Mouse (Mus musculus): ENCODE measurements around the gene Fli1.

The Fli1 gene

DNA sequence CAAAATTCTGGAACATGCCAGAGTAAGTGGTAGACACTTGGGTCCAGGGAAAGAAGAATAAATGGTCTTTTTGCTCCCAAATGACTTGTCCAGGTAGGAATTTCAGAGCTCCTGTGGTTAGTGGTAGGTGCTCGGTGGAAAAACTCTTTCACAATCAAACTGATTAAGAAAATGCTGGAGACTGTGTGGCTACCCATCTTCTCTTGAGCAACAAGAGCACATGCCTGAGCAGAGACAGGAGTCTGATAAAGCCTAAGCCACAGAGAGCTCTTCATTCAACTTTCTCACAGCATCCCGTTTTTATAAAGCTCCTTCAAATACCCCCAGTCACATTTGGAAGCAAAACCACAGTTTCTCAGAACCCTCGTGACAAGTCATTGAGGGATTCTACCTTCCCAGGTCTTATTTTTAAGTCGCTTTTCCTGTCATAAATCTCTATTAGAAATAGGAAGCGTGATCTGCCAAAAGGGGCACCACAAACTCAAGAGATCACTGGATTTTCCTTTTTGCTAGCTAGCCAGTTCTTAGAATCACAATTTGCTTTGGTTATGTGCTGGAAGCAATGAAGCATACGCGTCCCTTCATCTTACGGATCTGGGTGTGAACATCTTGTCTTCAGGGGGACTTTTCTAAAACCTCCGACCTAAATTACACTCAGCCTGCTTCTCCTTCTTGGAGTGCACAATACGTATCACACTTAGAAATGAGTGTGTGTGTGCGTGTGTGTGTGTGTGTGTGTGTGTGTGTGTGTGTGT lies 40.2 kb downstream of the Fli1 start:
- peak; percentile 49 for DNase-seq (ENCODE audit: low read depth)

DNA sequence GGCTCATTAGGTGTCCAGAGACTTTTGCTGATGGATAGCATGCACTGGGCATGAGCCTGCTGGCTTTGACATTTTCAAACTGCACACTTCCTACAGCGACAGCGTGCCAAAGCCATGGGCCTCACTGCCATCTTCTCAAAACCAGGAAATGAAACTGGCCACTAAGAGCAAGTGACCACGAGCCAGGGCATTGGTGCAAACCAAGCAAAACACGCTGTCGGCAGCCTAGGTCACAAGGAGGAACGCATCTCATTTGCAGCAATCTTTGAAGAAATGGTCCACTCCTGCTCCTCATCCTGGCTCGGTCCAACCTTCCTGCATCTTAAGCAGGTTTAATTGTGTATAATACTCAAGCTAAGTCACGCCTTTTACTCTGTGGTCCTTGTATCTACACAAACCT lies 41.8 kb downstream of the Fli1 start:
- peak; percentile 34 for DNase-seq (ENCODE audit: low read depth)

DNA sequence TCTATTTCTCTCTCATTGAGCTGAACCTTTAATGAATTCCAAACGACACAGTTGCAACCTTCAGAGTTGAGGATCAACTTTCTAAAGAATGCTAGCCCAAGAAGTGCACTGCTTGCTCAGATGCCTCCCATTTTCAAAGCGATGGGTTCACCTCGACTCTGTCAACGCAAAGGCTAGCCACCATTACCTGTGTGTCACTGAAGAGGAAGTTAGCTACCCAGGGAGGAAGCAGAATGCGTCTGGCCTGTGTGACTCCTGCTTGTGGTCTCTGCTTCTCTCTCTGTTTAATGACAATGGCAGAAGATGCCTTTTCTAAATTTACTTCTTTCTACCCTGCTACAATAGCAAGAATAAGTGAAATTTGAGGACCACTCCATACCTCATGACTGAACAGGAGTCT lies 42.6 kb downstream of the Fli1 start:
- DNase-seq (ENCODE audit: low read depth), result peak; percentile 82

DNA sequence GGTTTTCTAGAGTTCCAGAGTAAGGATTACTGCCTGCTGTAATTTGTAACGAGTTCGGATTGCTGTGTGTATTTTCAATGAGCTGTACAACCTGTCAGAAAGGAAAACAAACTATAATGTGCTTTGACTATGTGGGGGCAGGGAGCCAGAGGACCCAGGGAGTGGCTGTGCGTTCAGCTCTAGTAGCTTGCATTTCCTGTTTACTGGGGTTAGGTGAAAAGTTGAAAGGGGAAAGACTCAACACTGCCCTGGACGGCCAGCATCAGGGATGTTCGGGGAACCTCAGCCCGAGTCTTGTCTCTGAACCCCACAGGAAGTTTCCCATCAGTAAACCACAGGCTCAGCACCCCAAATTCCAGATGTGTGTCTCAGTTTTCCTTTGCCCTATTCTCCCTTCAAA lies 43.2 kb downstream of the Fli1 start:
- peak; percentile 77 for DNase-seq (ENCODE audit: low read depth)

DNA sequence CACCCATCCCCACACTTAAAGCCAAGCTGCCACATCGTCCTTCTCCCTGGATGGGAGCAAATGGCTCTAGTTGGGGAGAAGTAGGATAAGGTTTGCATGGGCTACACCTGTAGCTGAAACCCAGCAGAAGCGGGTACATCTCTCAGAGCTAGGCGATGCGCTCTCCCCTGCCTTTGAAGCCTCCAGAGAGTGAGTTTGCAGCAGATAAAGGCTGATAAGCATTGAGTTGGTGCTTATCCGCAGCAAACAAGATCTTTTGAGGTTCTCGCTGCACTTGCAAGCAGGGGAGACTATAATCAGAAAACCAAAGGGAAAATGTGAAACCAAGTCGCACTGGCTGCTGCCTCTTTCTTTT lies 47.0 kb downstream of the Fli1 start:
- DNase-seq (ENCODE audit: low read depth), result peak; percentile 88

DNA sequence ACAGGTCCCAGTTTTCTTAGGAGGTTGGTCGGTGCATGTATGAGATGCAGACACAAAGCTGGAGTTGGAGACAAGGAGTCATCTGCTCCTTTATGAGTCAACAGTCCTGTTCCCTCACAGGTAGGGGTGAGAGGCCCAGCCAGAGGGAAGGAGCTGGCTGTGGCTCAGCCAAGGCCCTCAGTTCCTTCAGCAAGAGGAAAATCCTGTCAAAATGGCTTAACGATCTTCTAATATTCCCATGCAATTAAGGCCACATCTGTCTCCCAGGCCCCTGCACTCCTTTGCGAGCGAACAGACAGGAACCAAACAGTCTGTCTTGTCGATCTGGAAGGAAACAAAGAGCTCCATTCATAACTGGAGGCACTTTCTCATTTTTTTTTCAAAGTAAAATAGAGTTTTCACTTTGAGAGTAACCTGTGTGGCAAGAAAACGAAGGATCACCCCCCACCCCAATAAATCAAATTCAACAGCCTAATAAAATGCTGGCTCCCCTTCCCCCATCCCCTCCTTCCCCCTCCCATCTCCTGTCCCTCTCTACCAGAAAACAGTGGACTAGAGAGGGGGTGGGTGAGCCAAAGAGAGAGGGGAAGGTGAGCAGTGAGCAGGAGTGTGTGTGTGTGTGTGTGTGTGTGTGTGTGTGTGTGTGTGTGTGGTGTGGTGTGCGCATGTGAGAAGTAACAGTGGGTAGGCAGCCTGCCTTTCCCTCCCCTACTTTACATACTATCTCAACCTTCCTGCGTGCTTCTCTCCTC lies 47.6 kb downstream of the Fli1 start:
- DNase-seq (ENCODE audit: low read depth), result peak; percentile 47

DNA sequence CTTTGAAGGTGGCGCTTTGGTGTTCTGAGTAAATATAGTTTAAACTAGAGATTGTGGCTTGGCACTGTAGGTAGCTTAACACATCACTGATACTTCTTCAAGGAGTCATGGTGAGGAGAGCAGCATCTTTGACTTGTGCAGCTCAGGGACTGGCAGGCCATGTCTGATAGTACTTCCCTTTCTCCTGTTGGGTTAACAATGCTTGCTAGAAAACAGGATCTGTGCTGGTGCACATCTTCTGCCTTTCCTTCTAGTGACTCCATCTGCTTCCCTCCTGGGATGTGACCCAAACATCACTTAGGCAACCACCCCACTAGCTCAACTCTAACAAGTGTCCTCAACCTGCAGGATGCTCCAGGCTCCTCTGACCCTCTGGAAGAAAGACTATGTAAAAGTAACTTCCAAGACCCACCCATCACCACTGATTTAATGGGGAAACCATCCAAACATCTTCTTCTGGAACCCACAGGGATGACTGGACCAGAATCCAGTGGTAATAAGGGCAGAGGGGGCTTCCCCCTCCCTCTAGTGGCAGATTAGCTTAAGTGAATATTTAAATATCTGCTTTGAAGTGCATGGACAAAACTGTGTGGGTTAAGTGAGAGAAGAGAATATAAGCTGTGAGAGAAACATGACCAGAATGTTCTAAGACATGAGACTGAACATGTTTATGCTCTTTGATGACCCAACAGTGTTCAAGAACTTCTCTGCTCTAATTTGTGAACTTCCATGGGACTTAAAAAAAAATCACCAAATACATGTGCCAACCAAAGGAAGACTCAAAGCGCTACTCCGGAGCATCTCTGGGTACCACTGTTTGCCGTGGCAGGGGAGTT lies 48.9 kb downstream of the Fli1 start:
- peak; percentile 45 for DNase-seq (ENCODE audit: low read depth)

DNA sequence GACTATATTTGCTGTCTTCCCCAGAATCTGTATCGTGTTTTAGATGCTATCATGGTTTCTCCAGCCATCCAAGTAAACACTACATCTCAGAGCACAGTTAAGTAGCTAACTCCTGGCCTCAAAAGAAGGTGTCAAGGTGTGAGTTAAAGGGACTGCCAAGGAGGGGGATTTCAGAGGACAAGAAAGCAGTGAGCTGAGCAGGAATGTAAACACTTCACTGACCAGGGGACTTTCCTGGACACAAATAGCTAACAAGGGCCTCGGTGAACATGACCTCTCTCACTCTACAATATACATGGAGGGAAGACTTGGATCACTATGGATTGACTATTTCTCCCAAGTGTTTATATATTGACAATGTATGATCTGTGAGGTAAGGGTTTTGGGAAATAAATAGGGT lies 49.9 kb downstream of the Fli1 start:
- no peak for DNase-seq (ENCODE audit: low read depth)

DNA sequence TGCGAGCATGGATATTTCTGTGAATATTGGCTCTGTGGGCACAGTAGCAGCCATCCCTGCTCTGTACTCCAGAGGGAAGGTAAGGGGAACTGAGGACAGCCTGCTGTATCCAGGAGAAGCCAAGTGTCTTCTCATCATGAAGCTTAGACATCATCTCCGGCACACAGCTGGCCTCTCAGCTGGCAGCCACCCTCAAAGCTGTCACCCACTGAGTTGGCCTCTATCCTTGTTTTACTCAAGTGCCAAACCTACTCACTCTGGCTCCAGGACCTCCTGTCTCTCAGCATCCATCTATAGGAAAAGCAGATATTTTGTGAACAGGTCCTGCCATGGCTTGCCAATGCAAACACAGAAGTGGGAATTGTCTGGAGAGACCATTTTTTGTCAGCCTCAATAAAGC lies 51.2 kb downstream of the Fli1 start:
- DNase-seq (ENCODE audit: low read depth), result no peak

DNA sequence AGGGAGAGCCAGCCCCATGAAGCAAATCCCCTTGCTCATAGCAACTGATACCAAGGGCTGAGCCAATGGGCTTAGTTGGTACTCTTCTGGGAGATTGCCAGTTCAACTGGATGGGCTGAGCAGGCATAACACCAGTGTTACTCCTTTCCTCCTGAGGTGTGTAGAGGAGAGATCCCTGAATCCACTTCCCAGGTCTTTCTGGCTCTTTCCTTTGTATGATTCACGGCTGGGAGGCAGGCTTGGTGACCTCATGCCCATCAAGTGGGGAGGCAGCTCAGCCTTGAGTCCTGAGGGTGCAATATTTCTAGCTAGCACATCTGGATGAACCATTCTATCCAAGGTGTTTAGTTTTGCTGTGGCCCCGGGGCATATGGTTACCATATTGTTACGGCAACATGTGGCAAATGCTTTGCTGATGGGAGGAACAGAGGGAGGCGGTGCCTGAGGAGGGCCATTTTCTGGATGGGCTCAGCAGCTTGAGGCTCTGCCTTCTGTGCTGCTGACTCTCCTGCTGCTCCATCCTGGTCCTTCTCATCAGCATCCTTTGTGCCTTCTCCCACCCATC lies 52.8 kb downstream of the Fli1 start:
- DNase-seq (ENCODE audit: low read depth), result no peak

DNA sequence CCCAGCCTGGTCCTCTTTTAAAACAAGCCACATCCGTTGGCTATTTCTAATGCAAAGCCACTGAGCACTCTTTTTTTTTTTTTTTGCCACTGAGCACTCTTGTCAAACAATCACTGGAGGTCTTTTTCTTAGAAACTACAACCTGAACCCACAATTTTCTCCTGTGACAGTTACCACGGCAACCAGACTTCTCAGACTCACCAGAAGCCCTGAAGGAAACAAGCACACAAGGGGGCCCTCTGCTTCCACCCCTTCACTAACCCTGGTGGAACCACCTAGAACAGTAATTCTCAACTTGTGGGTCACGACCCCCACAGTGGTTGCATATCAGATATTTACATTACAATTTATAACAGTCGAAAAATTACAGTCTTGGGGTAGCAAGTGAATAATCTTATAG lies 53.3 kb downstream of the Fli1 start:
- no peak for DNase-seq (ENCODE audit: low read depth)

DNA sequence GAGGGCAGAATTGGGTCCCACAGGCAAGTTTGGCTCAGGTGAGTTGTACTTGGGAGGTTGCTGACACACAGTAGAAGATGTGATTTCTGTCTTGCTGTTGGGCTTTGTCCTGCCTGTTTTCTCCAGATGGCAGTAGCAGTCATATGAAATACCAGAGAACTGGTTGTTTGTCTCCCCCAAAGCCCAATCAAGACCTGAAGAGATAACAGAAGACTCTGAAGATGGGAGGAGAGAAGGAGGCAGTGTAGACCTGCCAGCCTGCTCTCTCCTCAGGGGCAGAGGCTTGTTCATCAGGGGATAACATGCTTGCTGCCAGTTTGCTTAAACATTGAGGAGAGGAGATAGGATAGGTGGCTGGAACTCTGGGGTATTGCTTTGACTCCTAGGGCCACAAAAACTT lies 54.0 kb downstream of the Fli1 start:
- no peak for DNase-seq (ENCODE audit: low read depth)

DNA sequence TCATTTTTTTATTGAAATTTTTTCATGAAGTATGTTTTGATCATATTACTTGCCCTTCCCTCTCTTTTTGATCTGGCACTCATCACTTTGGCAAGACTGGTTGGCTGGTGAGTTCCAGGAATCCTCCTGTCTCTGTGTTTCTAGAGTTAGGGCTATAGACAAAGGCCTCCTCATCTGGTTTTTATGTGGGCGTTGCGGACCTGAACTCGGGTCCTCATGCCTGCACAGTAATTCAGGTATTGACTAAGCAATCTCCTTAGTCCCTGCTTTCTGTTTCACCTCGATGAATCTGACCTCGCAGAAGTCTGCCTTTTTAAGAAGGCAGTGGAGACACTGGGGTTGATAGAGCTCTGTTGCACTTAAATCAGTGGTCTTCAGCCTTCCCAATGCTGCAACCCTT lies 54.8 kb downstream of the Fli1 start:
- peak; percentile 65 for DNase-seq (ENCODE audit: low read depth)

DNA sequence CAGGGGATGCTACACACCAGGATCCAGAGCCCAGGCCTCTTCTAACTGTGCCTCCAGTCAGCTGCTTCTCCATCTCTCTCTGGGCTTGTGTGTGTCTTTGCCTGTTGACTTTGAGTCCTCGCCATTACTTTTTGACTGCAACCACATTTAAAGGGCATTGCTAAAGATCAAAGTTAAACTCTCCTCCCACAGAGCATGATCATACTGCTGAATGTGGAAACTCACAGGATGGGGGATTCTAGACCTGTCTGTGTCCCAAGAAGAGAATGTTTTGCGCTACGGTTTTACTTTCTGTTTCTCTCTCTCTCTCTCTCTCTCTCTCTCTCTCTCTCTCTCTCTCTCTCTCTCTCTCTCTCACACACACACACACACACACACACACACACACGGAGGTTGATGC lies 55.3 kb downstream of the Fli1 start:
- peak; percentile 86 for DNase-seq (ENCODE audit: low read depth)

DNA sequence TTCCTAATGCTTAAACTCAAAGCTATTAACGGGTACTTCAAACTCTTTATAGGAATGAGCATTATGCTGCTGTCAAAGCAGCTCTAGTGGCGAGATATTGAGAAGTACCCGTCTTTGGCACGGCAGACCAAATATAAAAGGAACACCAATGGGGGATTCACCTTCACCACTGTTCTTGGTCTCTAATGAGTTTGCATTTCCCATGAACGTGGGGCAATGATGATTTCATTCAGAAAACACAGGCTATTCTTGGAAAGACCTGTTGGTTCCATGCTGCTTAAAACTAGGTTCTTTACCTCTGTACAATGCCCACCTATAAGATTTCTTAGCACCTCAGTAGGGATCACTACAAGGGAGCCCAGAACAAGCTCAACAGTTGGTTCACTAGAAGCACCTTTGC lies 62.2 kb downstream of the Fli1 start:
- no peak for DNase-seq (ENCODE audit: low read depth)

DNA sequence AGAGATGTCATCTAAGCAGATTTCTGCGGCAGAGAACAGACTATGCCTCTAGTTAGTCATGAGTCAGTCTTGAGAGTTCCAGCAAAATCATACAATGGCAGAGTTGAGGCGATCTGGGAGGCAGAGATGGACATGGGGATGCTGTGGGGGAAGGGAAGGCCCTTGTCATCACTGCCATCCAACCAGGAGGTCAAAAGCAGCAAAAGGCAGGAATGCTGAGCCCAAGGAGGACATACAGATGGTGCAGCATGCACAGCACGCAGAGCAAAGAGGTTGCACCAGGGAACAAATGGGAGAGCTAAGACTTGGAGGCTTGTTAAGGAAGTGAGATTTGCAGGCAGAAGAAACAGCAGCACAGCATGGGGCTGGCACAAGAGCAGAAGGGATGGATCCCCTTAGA lies 63.9 kb downstream of the Fli1 start:
- no peak for DNase-seq (ENCODE audit: low read depth)

DNA sequence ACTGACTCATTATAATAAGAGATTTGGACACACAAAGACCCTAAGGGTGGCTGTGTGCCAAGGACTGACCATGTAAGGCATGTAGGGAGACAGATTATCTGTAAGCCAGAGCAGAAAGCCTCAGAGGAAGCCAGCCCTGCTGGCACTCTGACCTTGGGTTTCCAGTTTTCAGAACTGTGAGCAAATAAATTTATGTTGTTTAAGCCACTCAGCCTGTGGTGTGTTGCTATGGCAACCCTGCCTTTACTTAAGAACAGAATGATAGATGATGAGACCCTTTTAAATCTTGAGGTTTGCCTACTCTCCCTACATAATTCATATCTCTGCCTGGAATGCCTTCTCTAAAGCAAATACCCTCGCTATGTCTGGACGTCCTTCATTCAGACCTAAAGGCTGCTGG lies 64.6 kb downstream of the Fli1 start:
- DNase-seq (ENCODE audit: low read depth), result no peak

DNA sequence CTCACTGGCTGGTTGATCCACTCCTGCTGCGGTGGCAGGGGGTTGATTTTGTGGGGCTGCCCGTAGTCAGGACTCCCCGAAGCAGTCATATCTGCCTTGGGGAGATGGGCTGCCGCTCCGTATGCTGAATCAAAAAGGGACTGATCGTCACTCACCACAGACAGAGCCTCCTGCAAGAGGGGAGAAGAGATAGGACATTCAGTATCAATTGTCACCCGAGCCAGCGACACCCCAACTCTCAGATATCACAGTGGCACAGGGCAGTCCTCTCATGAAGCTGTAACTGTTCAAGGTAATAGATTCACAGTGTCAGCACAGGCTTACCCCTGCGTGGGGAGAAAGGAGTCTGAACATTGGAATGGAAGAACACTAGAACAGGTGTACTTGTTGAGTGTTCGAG lies 66.1 kb downstream of the Fli1 start:
- no peak for DNase-seq (ENCODE audit: low read depth)

DNA sequence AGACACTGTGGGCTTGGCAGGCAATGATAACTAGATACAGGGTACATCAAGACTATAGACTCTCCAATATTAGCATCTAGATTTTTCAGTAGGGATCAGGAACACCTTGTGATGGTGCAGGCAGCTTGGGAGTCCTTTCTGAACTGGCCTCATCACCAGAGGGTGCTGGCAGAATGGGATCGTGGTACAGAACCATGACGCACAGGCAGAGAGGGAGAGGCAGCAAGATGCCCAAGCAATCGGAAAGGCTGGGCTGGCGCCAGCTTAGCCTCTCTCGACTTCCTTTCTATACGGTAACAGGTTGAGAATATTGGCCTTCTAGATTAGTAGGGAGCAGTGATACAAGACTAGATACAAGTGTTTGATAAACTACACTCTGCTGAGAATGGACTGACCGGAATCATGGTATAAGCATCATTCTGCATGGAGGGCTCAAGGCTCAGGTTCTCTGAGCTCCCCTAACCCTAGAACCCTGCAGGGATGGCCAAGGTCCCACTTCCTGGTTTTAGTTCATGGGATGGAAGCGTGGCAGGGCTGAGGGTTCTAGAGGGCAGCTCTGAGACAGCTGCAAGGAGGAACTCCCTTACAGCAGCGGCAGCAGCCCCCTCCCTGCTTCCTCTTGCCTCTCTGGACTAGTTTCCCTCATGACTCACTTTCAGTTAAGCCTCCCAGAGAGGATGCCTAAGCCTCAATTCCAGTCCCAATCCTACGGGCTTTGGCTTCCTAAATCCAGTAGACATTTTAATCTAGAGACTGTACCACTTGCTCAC lies 67.9 kb downstream of the Fli1 start:
- DNase-seq (ENCODE audit: low read depth), result no peak

DNA sequence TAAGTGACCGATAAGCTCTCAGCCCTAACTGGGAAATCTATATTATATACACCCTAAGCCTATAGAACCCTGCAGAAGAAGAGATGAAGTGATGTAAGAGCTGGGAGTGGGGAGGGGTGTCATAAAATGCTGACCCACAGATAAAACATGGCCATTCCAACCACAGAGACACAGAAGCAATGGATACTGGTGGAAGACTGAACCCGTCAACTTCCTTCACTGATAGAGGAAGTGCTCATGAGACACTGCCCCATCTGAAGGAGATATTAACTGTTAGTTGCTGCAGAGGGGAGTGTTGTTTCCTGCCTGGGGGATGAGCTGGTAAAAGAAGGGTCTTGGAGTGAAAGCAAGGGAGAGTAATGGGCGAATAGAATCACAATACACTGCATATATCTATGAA lies 70.3 kb downstream of the Fli1 start:
- DNase-seq (ENCODE audit: low read depth), result no peak

DNA sequence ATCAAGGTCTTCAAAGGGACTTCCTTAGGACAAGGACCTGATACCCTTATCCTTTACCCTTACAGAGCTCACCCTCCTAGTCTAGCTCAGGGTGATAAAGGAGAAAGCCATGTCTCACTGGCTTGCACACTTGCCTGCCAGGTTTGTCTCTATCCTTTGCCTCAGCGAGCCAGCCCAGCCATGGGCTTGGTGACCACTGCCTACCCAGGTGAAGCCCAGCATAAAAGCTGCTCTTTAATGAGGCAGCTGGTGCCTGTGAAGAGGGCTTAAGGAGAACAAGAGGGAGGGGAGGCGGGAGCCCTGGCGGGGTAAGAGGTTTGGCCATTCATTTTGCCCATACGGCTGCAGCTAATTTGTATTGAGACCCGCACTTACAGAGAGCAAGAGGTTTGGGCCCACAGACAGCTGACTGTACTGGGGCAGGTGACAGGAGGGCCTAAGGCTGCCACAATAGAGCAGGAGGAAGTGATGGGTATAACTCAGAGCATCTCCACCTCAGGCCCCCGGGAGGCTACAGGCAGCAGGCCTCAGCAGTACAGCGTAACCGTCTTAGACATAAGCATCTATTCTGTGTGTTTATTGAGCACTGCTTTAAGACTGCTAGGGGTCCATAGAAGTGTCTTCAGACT lies 73.4 kb downstream of the Fli1 start:
- DNase-seq (ENCODE audit: low read depth), result no peak

Measured in naive thymus-derived CD4-positive, alpha-beta T cell, adult 2 months (primary cell).